Mouse (Mus musculus): ENCODE results near the gene Tyms.
"Not testable (repeated sequence)": the region's sequence is repeated elsewhere in the genome, so short reads cannot be mapped to it uniquely, and the experiment has no call there.

Tyms gene

GRCm38 (mm10) chr5:30103340-30103739 lies 29.9 kb upstream of the Tyms start:
- peak; percentile 29 for DNase-seq (ENCODE audit: low spot score)

- no peak for DNase-seq (ENCODE audit: low spot score)
These were observed 24.8 kb upstream of the Tyms start for GRCm38 (mm10) chr5:30098260-30098659.

- peak; percentile 23 for DNase-seq (ENCODE audit: low spot score)
These were observed 22.3 kb upstream of the Tyms start for GRCm38 (mm10) chr5:30095731-30096130.

- peak; percentile 23 for DNase-seq (ENCODE audit: low spot score)
These were observed 21.0 kb upstream of the Tyms start for GRCm38 (mm10) chr5:30094399-30094798.

GRCm38 (mm10) chr5:30092701-30093100 lies 19.3 kb upstream of the Tyms start:
- DNase-seq (ENCODE audit: low spot score): no peak

GRCm38 (mm10) chr5:30072377-30072776 lies 1.0 kb downstream of the Tyms start:
- DNase-seq (ENCODE audit: low spot score): no peak

GRCm38 (mm10) chr5:30071677-30072076 lies 1.7 kb downstream of the Tyms start:
- no peak for DNase-seq (ENCODE audit: low spot score)

GRCm38 (mm10) chr5:30067726-30068125 lies 5.7 kb downstream of the Tyms start:
- DNase-seq (ENCODE audit: low spot score): no peak

GRCm38 (mm10) chr5:30059607-30060006 lies 13.8 kb downstream of the Tyms start:
- DNase-seq (ENCODE audit: low spot score): not testable (repeated sequence)

GRCm38 (mm10) chr5:30058216-30058731 lies 15.1 kb downstream of the Tyms start:
- DNase-seq (ENCODE audit: low spot score): no peak

GRCm38 (mm10) chr5:30039841-30040240 lies 33.6 kb downstream of the Tyms start:
- not testable (repeated sequence) for DNase-seq (ENCODE audit: low spot score)

GRCm38 (mm10) chr5:30039324-30039723 lies 34.1 kb downstream of the Tyms start:
- not testable (repeated sequence) for DNase-seq (ENCODE audit: low spot score)

- not testable (repeated sequence) for DNase-seq (ENCODE audit: low spot score)
These were observed 36.3 kb downstream of the Tyms start for GRCm38 (mm10) chr5:30037111-30037510.

- not testable (repeated sequence) for DNase-seq (ENCODE audit: low spot score)
These were observed 37.6 kb downstream of the Tyms start for GRCm38 (mm10) chr5:30035862-30036261.

- no peak for DNase-seq (ENCODE audit: low spot score)
These were observed 58.8 kb downstream of the Tyms start for GRCm38 (mm10) chr5:30014580-30014979.

- DNase-seq (ENCODE audit: low spot score): peak; percentile 90
These were observed 60.5 kb downstream of the Tyms start, which contains the start of gene Il6 for GRCm38 (mm10) chr5:30012726-30013503. Gene Il6 (plus strand): TSS chr5:30013114.
